Mouse (Mus musculus) embryonic facial prominence, embryonic 13.5 days (tissue): ENCODE data around the gene Gm20903. TPM values are rescaled to one million over a fixed set of nuclear protein-coding genes. Genes with fewer than 3 reads are reported as not detected.
"Not testable (repeated sequence)": the region's sequence is repeated elsewhere in the genome, so short reads cannot be mapped to it uniquely, and the experiment has no call there.

Experiments
- ATAC-seq: fragments of 200-750 bp; cut with Nextera tagmentation; 2 replicates; pipeline ENCODE4 v1.8.0; 2017; ENCODE audit warnings: low read depth; ENCODE audit not compliant: insufficient number of reproducible peaks, insufficient read depth, low FRiP score, low TSS enrichment
- H3K27ac ChIP-seq: fragments of 300-500 bp; sonication (generic); 2 replicates; pipeline ENCODE4 v1.5.1; 2015; ENCODE audit warnings: moderate library complexity, mild to moderate bottlenecking, inconsistent platforms
- H3K27me3 ChIP-seq: fragments of 300-500 bp; sonication (generic); 2 replicates; pipeline ENCODE4 v1.6.1; 2015; ENCODE audit warnings: mild to moderate bottlenecking, inconsistent platforms
- H3K36me3 ChIP-seq: fragments of 300-500 bp; sonication (generic); 2 replicates; pipeline ENCODE4 v1.6.1; 2015; ENCODE audit warnings: mild to moderate bottlenecking, inconsistent platforms
- H3K4me1 ChIP-seq: fragments of 300-500 bp; sonication (generic); 2 replicates; pipeline ENCODE4 v1.6.1; 2015; ENCODE audit warnings: inconsistent platforms
- H3K4me2 ChIP-seq: fragments of 300-500 bp; sonication (generic); 2 replicates; pipeline ENCODE4 v1.6.1; 2015; ENCODE audit warnings: moderate library complexity, mild to moderate bottlenecking, inconsistent platforms
- H3K4me3 ChIP-seq: fragments of 300-500 bp; sonication (generic); 2 replicates; pipeline ENCODE4 v1.5.1; 2015; ENCODE audit warnings: mild to moderate bottlenecking, inconsistent platforms
- H3K9ac ChIP-seq: fragments of 300-500 bp; sonication (generic); 2 replicates; pipeline ENCODE4 v1.6.1; 2015; ENCODE audit warnings: mild to moderate bottlenecking, inconsistent platforms
- H3K9me3 ChIP-seq: fragments of 300-500 bp; sonication (generic); 2 replicates; pipeline ENCODE4 v1.6.1; 2016; ENCODE audit warnings: inconsistent platforms
- WGBS: fragments of 180-500 bp; shearing (Covaris S2); methylation state at CpG from one replicate; pipeline ENCODE4 v1.1.7; 2015; ENCODE audit warnings: mixed read lengths; 5-methylcytosine and 5-hydroxymethylcytosine counted together
- polyA plus RNA-seq: library from polyadenylated mRNA; unstranded; fragments of >200 nt; fragmentation: Nextera tagmentation; extraction: Ambion mirVana; gene quantifications from 2 replicates; pipeline ENCODE4 v1.2.1, GENCODE M21; 2015

The Gm20903 gene
- polyA plus RNA-seq, result not detected in 2 replicates

GRCm38 (mm10) chrY:73669015-73669414 lies at the start of gene Gm20903:
Gene Gm20903 (plus strand): TSS chrY:73669315.
- not testable (repeated sequence) for H3K4me1 ChIP-seq, H3K4me2 ChIP-seq, H3K9ac ChIP-seq, H3K9me3 ChIP-seq, H3K27ac ChIP-seq, H3K36me3 ChIP-seq, ATAC-seq, H3K4me3 ChIP-seq, H3K27me3 ChIP-seq
- no CpG with 5 or more reads among the region's 6 CpGs for WGBS
